Mouse (Mus musculus): ENCODE measurements around the gene Asrgl1.
"Not testable (repeated sequence)": the region's sequence is repeated elsewhere in the genome, so short reads cannot be mapped to it uniquely, and the experiment has no call there.

Gene Asrgl1

DNA sequence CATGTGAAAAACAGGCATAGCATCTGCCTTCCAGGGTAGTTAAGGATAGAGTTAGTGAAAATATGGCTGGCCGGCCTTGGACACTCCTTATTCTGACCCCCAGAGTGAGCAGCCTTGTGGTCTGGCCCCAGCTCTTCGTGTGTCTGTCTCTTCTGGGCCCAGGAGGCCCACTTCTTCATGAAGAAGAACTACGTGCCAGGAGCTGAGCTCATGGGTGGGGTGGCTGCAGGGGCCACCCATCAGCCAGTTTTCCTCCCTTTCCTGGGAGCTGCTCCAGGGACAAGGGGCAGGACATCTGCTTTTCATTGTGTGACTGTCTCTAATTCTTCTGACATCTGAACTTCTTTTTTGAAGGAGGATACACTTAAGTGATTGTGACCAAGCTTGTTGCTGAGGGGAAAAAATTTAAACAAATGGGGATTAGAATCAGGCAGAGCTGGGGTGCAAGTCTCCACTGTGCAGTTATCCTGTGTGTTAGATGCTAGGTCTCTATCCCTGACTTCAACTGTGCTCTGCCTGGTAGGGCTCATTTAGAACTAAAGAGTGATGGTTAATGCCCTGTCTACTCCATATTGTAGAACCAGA is 30.2 kb downstream of the Asrgl1 start:
- no peak for DNase-seq (ENCODE audit: extremely low read depth, low read depth)

- DNase-seq (ENCODE audit: extremely low read depth, low read depth): no peak
These were observed 31.4 kb downstream of the Asrgl1 start for GRCm38 (mm10) chr19:9103986-9104385.

DNA sequence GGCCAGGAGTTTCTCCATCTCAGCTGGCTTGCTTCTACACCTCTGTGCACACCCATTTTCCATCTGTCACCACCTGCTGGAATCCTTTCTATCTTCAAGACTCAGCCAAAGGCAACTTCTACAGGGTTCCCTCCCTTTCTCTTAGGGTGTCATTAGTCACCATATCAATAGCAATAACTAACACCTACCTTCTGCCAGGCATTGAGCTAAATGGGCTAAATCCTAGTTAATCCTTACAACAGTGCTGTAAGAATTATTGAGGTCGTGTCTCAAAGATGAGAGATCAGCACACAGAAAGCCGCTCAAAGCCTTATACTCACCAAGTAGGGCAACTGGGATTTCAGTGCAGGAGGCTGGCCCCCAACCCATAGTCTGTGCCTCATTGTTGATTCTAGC is 34.4 kb downstream of the Asrgl1 start:
- DNase-seq (ENCODE audit: extremely low read depth, low read depth): no peak

- DNase-seq (ENCODE audit: extremely low read depth, low read depth): no peak
These were observed 35.0 kb downstream of the Asrgl1 start for GRCm38 (mm10) chr19:9100297-9101061.

DNA sequence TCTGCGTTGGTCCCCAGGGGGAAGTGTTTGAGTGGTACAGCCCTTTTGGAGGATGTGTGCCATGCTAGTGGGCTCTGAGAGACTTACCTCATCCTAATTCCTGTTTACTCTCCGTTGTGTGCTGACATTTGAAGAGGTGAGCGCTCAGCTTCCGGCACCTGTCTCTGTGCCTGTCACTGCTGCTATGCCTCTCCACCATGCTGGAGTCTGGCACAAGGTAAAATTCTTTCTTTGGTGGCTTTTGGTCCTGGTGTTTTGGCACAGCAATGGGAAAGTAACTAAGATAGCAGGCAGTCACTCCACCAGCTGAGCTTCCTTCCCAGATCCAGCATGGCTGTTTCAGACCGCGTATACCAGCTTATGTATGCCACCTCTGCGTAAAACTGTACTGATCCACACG is 35.7 kb downstream of the Asrgl1 start:
- no peak for DNase-seq (ENCODE audit: extremely low read depth, low read depth)

DNA sequence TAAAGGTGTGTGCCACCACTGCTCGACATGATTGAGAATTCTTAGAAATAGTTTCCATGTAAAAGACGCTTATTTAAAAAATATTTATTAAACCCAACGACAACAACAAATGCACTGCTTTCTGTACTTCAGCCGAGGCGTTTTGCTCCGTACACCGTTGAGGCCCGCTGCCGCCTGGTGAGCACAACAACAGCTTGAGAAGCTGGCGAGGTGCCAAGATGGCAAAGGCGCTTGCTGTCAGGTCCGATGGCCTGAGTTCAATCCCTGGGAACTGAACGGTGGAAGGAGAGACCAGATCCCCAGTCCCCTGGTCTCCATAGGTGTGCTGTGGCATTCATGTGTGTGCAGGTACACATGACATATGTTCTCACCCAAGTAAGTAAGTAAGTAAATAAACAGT is 38.0 kb downstream of the Asrgl1 start:
- DNase-seq (ENCODE audit: extremely low read depth, low read depth): no peak

DNA sequence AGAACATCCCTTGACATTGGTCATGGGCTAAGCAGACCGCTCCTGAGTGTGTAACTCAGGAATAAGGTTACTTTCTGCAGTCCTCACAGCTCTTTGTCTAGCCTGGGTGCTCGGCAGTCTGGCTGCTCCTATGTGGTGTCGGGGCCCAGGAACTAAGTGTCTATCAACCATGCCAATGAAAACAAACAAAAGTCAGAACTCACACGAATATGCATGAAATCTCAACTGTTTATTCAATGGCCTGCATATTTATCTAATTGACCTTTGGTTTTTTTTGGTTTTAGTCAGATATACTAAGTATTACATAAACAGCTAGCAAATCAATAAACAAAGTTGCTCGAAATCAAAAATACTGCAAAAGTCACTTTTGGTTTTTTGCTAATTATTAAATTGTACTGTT is 40.3 kb downstream of the Asrgl1 start:
- DNase-seq (ENCODE audit: extremely low read depth, low read depth): no peak

DNA sequence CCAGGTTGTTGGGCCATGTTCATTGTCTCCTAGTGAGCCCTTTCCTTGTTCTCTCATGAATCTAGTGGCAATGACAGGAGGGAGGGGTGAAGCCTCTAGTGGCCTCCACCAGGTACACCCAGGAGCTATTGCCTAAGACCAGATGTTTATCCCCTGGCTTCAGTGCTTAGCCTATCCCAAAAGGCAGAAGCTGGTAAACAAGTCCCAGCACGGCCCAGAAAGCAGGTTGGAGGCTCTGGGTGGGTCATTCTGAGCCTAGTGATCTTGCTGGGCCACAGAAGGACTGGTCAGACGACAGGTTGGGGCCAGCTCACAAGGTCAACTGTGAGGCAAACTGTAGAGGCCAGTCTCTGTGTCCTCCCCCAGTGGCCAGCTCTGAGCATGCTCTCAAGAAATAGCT is 44.7 kb downstream of the Asrgl1 start:
- DNase-seq (ENCODE audit: extremely low read depth, low read depth): no peak

DNA sequence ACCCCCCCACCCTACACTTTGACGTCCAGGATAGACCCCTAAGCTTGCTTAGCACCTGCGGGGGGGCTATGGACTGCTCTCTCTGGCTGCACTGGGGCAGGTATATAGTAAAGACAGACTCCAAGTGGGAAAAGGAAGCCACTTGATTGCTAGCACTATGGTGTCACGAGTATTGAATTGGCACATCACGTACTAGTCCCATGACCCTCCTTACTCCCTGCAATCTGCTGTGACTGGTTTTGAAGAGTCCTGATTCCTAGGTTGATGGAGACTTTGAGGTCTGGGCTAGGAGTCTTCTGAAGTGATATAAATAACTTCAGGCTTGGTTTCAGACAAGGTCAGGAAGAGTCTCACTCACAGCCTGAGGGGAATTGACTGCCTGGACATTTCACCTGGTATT is 45.2 kb downstream of the Asrgl1 start:
- DNase-seq (ENCODE audit: extremely low read depth, low read depth): no peak

DNA sequence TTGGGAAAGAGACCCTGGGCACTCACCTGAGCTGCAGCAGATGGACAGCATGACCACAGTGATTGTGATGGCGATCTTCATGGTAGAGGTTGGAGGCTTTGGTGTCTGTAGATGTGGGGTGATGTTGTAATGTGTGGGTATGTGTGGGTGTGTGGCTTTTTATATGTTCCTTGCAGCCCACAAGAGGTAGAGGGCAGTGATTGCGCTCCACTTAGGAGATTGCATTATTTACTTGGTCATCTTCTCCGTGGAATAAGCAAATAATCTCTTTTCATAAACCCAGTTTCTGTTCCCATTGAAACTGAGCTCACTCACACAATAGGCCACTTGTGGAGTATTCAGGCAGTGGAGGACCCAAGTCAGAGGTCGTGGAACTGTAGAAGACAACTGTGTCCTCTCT is 47.6 kb downstream of the Asrgl1 start, which contains the start of gene Scgb1a1:
Gene Scgb1a1 (minus strand): TSS at position 138 of the 400 bp plus-strand sequence.
- DNase-seq (ENCODE audit: extremely low read depth, low read depth): no peak

- not testable (repeated sequence) for DNase-seq (ENCODE audit: extremely low read depth, low read depth)
These were observed 51.5 kb downstream of the Asrgl1 start for GRCm38 (mm10) chr19:9083892-9084291.

GRCm38 (mm10) chr19:9083010-9083355 is 52.5 kb downstream of the Asrgl1 start:
- no peak for DNase-seq (ENCODE audit: extremely low read depth, low read depth)

DNA sequence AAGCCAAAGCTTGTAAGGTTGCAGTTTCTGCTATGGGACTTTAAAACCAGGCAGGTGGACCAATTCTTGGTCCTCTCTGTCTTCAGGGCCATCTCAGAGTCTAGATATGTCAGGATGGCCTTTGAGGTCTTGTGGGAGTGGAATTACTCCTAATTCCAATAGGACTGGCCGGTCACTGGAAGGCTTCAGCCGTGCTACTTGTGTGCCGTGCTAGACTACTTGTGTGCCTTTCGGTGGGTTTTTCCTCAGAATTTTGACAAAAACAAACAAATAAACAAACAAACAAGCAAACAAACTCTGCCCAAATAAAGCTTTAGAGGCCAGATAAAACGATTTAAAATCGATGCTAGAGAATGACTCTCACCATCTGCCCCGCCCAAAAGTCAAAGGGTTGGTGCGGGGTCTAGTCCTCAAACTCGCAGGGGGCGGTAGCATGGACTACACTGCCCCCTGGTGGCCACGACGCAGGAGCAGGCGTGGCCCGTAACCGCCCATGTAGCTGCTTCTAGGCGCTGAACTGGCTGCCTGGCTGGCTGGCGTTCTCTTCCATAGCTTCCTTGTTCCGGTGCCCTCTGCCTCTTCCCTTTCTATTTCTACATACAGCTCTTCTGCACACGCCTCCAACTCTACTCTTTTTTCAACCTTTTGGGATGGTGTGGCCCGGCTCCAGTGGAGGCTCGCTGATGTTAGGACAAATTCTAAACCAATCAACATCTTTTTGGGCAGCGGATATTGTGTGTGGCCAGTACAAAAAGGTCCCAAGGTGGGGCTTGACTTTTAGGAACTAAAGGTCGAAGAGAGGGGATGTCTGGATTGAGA is 53.0 kb downstream of the Asrgl1 start:
- peak; percentile 65 for DNase-seq (ENCODE audit: extremely low read depth, low read depth)

DNA sequence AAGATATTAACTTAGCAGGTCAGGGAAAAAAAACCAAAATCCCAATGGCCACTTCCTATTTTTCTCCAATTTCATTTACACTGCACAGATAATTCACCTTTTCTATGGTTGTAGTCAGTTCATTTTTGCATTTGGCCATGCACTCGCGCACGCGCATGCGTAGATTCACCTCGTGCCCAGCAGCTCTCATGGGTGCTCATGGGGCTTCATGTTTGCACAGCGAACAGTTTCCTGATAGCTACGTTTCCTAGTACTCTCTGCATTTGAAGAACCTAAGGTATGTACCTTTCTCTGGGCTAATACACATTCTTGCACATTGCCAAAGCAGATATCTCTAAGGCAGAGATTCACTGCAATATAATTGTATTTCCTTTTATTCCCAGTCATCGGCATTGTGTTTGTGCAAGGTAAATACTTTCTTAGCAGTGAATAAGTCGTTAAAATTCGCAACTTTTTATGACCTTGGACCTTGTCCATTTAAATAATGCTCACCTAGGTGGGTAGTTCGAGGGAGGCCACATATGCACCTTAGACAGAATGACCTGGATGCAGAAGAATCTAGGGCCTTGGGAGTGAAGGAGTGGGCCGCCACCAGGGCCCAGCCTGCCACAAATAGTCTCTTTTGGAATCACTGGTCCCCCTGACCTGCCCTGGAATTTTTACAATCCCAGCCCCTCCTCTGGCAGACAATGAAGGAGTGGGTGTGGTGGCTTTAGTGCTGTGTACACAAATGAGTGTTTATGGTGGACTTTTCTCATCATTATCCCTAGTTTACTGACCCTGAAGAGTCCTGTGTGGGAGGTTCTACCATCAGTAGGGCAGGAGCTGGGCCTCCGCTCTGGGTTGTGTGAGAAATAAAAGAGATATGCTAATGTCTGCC is 53.9 kb downstream of the Asrgl1 start:
- no peak for DNase-seq (ENCODE audit: extremely low read depth, low read depth)

GRCm38 (mm10) chr19:9079916-9080315 is 55.5 kb downstream of the Asrgl1 start:
- DNase-seq (ENCODE audit: extremely low read depth, low read depth): no peak

DNA sequence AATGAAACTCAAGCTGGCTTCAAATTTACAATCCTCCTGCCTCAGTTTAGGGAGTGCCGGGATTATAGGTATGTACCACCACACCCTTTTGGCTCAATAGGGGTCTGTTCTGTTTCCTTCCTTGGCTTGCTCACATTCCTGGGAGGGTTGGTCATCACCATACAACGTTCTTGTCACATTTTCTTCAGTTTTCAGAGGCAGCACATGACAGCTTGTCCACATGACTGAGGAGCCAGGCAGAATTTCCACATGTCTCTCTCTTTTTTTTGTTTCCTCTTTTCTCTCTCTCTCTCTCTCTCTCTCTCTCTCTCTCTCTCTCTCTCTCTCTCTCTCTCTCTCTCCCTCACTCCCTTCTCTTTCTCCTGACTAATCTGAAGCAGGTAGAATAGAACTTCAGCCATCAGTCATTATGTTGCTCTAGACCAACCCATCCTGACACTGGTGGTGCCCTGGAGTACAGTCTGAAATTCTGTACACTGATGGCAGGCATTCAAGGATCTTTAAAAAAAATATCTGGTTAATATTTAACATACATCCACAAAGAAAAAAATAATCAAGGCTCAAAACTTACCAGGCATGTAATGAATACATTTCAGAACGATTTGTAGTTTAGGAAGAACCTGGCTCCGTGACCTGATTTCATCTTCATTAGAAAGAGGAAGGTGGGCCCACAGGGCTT is 58.3 kb downstream of the Asrgl1 start:
- DNase-seq (ENCODE audit: extremely low read depth, low read depth): no peak

DNA sequence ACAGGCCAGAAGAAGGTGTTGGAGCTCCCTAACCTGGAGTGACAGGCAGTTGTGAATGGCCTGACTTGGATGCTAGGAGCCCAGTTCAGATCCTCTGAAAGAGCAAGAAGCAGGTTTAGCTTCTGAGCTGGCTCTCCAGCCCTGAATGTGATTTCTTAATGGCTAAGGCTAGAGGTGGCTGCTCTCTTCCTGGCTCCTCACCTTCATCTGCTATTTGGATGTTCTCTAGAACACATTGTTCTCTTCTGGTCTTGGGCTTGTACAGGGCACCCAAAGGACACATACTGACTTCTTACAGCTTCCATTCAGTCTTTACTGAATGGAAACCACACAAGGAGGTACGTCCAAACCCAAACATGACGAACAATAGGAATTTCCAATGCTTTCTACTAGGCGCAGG is 59.4 kb downstream of the Asrgl1 start:
- no peak for DNase-seq (ENCODE audit: extremely low read depth, low read depth)

GRCm38 (mm10) chr19:9075558-9075957 is 59.9 kb downstream of the Asrgl1 start:
- DNase-seq (ENCODE audit: extremely low read depth, low read depth): no peak

- DNase-seq (ENCODE audit: extremely low read depth, low read depth): no peak
These were observed 61.0 kb downstream of the Asrgl1 start for GRCm38 (mm10) chr19:9074424-9074823.

GRCm38 (mm10) chr19:9073776-9074411 is 61.5 kb downstream of the Asrgl1 start:
- no peak for DNase-seq (ENCODE audit: extremely low read depth, low read depth)

Data from MEL-GATA-1-ER (cell line).